Mouse (Mus musculus) erythroblast, embryonic 14.5 days (primary cell): ENCODE data around the gene Fam19a2.

Experiments used
- GATA1 ChIP-seq: IDR thresholded peaks from 2 replicates; pipeline ENCODE4 v1.6.1; 2012; ENCODE audit warnings: low read length, inconsistent platforms, mixed read lengths
- TAL1 ChIP-seq: IDR thresholded peaks from 3 replicates; pipeline ENCODE4 v1.6.1; 2012; ENCODE audit warnings: low read length, inconsistent platforms, mixed read lengths

- TF ChIP-seq GATA1 (no peak), TAL1 (no peak)
Measured at GRCm38 (mm10) chr10:123632029-123632428, 368.2 kb downstream of the Fam19a2 start.
